Mouse (Mus musculus) ES-E14 (cell line): ENCODE results near the gene Ndufab1. TPM values are rescaled to one million over a fixed set of nuclear protein-coding genes. Genes with fewer than 3 reads are reported as not detected.

Source experiments
- DNase-seq: peaks from one replicate; pipeline ENCODE4 v3.0.0-alpha.2; 2013; ENCODE audit warnings: low read depth, low spot score
- H3K27ac ChIP-seq: 2 replicates; pipeline ENCODE4 v1.5.1; 2012; ENCODE audit warnings: low read depth, mild to moderate bottlenecking, low read length, moderate library complexity, mixed read lengths; ENCODE audit not compliant: poor library complexity, insufficient read depth, severe bottlenecking
- H3K36me3 ChIP-seq: 2 replicates; pipeline ENCODE4 v1.6.1; 2012; ENCODE audit warnings: mild to moderate bottlenecking, low read length, moderate library complexity, mixed read lengths; ENCODE audit not compliant: control insufficient read depth, poor library complexity, insufficient read depth, severe bottlenecking
- H3K4me1 ChIP-seq, 2 experiments: fragments of 150-350 bp in 1 of 2; sonication (generic) in 1 of 2; 2 replicates each; pipeline ENCODE4 v1.6.1; 2012; ENCODE audit warnings: low read length in 2 of 2, mild to moderate bottlenecking in 1 of 2, mixed read lengths in 1 of 2; ENCODE audit not compliant: control insufficient read depth in 2 of 2, insufficient read depth in 2 of 2, poor library complexity in 1 of 2
- H3K4me3 ChIP-seq, 2 experiments: fragments of 150-350 bp in 1 of 2; sonication (generic) in 1 of 2; 2 replicates each; pipeline ENCODE4 v1.5.1; 2012; ENCODE audit warnings: low read length in 2 of 2, low read depth in 1 of 2, mild to moderate bottlenecking in 1 of 2, mixed read lengths in 1 of 2; ENCODE audit not compliant: insufficient read depth in 1 of 2, poor library complexity in 1 of 2, severe bottlenecking in 1 of 2
- H3K9ac ChIP-seq: 2 replicates; pipeline ENCODE4 v1.6.1; 2012; ENCODE audit warnings: low read depth, mild to moderate bottlenecking, low read length, mixed read lengths; ENCODE audit not compliant: poor library complexity, insufficient read depth, severe bottlenecking
- H3K9me3 ChIP-seq: fragments of 150-350 bp; sonication (generic); 2 replicates; pipeline ENCODE4 v1.6.1; 2012; ENCODE audit warnings: low read depth, mild to moderate bottlenecking, low read length; ENCODE audit not compliant: control insufficient read depth, insufficient read depth
- CHD2 ChIP-seq: IDR thresholded peaks from 2 replicates; pipeline ENCODE4 v1.6.1; 2014; ENCODE audit warnings: mild to moderate bottlenecking, low read depth, low read length, inconsistent platforms
- HCFC1 ChIP-seq: IDR thresholded peaks from 2 replicates; pipeline ENCODE4 v1.6.1; 2012; ENCODE audit warnings: low read length, inconsistent platforms, borderline replicate concordance; ENCODE audit not compliant: insufficient read depth
- MAFK ChIP-seq: IDR thresholded peaks from 2 replicates; pipeline ENCODE4 v1.6.1; 2014; ENCODE audit warnings: mild to moderate bottlenecking, low read depth, low read length, inconsistent platforms; ENCODE audit not compliant: insufficient read depth
- ZC3H11A ChIP-seq: IDR thresholded peaks from 2 replicates; pipeline ENCODE4 v1.6.1; 2012; ENCODE audit warnings: low read depth, mild to moderate bottlenecking, inconsistent platforms, low read length, borderline replicate concordance
- ZNF384 ChIP-seq: IDR thresholded peaks from 2 replicates; pipeline ENCODE4 v1.6.1; 2012; ENCODE audit warnings: low read depth, low read length, inconsistent platforms
- in situ Hi-C, 2 experiments: fragments of 600-800 bp; cut with MboI; formaldehyde crosslinking; loops; one replicate each; pipeline ENCODE4 v1.15.1; 2025; ENCODE audit warnings: low sequenced_read_pairs in 2 of 2, inconsistent platforms in 1 of 2; ENCODE audit not compliant: unreplicated experiment in 2 of 2
- total RNA-seq: library from RNA; depleted of rRNA; stranded (reverse); fragments of 300-350 nt; gene quantifications from 2 replicates; pipeline ENCODE4 v1.2.3, GENCODE M21; 2012

The Ndufab1 gene
- total RNA-seq, 1 experiment: 151 TPM

DNA sequence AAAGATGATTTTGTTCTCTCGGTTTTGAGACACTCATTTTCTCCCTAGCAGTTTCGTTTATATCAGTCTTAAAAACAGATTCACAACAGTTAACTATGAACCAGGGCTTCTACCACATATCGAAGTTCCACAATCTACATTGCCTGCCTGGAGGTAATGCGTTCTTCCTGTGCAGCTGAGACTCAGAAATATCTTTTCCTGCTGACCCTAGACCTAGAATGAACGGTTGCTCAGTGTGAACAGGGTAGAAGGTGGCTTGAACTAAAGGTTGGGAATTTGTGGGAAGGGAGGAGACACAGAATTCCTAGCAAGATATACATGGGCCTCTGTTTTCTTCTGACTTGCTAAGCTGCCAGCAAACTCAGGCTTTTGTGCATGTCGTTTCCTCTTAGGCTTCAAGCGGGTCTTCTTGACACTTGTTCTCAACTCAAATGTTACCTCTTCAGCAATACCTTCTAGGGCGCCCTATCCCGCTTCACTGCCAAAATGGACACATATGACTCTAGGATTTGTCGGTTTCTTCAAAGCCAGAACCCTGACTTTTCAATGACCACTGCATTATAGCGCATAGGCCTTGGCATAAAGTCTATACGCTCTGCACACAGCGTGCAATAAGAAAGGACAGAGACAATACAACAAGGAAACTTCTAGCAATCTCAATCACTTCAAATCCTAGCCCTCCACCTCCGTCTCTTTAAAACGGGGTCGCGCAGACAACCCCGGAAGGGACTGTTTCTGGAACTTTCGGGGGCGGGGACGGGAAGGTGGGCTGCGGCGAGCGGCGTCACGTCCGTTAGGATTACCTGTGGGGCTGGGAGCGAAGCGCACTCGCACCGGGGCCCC, 35.4 kb downstream of the Ndufab1 start:
- Histone ChIP-seq H3K9ac (peak overlapping the region; percentile 92), H3K9me3 (no peaks in the 10 kb centered on the region), H3K36me3 (peaks cover 13% of the 10 kb centered on the region), H3K4me3 (peak overlapping the region; percentile 82 to 94), H3K27ac (peak overlapping the region; percentile 95), H3K4me1 (peaks cover 6 to 7% of the 10 kb centered on the region in 2 experiments; a peak in 2 of 4 replicates)
- no peak for DNase-seq
- in situ Hi-C loops: no loop called here
- TF ChIP-seq HCFC1 (no peak), CHD2 (no peak), ZNF384 (no peak), MAFK (no peak), ZC3H11A (no peak)

DNA sequence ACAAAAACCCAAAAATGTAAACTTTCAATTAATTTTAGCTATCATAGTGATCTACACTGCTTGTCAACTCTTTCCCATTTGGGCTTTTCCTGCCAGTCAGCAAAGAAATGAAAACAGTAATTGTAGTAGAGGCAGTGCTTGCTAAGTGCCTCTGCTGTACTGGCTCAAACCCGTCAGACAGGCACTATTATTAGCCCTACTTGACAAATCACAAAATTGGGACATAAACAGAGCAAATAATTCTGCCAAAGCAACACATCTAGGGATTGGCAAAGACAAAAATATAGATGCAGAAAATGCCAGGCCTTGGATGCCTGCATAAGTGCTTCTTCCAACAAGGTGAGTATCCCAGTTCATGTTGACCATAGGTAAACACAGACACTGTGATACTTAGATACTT, 36.0 kb downstream of the Ndufab1 start:
- Histone ChIP-seq H3K9me3 (no peaks in the 10 kb centered on the region), H3K4me3 (peak overlapping the region in 1 of 2 experiments; percentile 94; a peak in 2 of 4 replicates), H3K36me3 (peaks cover 13% of the 10 kb centered on the region), H3K27ac (no peak overlapping the region), H3K4me1 (peaks cover 6 to 7% of the 10 kb centered on the region in 2 experiments; a peak in 2 of 4 replicates), H3K9ac (peak overlapping the region; percentile 31; the same call in 1 of the 2 replicates)
- in situ Hi-C loops: no loop called here
- DNase-seq: no peak
- no peak for TF ChIP-seq CHD2
- no peak for TF ChIP-seq MAFK
- TF ChIP-seq HCFC1: no peak

DNA sequence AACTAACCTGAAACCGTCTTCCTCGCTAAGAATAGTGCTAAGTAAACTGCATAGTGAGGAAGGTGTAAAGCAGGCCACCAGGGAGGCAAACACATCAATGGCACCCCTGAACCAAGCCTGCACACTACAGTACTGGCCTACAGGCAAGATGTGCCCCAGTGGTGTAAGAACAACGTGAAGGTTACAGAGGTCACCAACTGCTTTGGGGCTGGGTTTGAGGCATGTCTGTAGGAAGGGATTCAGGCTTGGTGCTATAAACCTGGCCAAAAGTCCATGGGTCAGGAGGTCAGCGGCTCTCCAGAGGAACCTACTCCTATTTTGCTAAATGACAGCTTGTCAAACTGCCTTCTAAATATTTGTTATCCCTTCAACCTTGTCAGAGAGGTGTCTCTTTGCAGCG, 45.1 kb downstream of the Ndufab1 start:
- H3K4me1 ChIP-seq: no peaks in the 10 kb centered on the region
- H3K4me3 ChIP-seq: no peak overlapping the region
- no peak overlapping the region for H3K9ac ChIP-seq
- no peaks in the 10 kb centered on the region for H3K9me3 ChIP-seq
- no peak for DNase-seq
- no peak overlapping the region for H3K27ac ChIP-seq
- in situ Hi-C loops: no loop called here
- TF ChIP-seq MAFK (no peak), ZNF384 (no peak), ZC3H11A (no peak), CHD2 (no peak), HCFC1 (no peak)
- H3K36me3 ChIP-seq: peaks cover 13% of the 10 kb centered on the region

DNA sequence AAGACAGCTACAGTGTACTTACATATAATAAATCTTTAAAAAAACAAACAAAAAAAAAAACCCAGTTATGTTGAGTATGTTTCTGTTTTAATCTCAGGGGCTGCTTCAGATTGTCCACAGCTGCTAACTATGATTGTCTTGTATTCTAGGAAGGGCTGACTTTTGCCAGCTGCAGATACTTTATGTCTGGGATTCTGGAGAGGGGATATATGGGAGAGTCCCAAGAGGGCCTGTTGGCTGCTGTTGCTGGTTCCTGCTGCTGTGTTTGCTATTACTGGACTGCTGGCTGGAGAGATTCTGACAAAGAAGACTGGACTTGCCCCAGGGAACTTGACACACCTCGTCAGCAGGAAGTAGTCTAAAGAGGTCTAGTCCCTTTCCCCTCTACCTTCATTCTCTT, 50.9 kb downstream of the Ndufab1 start:
- H3K36me3 ChIP-seq: peaks cover 24% of the 10 kb centered on the region

More for the DNA sequence above, 50.9 kb downstream of the Ndufab1 start:
- Histone ChIP-seq H3K9me3 (no peaks in the 10 kb centered on the region), H3K9ac (no peak overlapping the region), H3K4me1 (no peaks in the 10 kb centered on the region), H3K4me3 (no peak overlapping the region), H3K27ac (no peak overlapping the region)
- DNase-seq: no peak
- in situ Hi-C loops: no loop called here
- no peak for TF ChIP-seq MAFK
- TF ChIP-seq CHD2: no peak
- no peak for TF ChIP-seq ZNF384
- TF ChIP-seq HCFC1: no peak
- no peak for TF ChIP-seq ZC3H11A
